Mouse (Mus musculus) kidney, adult 2 months (tissue): Measurements from ENCODE around the gene Ripk1. TPM values are rescaled to one million over a fixed set of nuclear protein-coding genes. Genes with fewer than 3 reads are reported as not detected.

Experiments used
- DNase-seq: peaks from one replicate; pipeline ENCODE4 v3.0.0; 2021
- H3K27ac ChIP-seq: fragments of 200-500 bp; 2 replicates; pipeline ENCODE4 v1.5.1; 2012; ENCODE audit warnings: low read depth, low read length, control low read depth, inconsistent platforms; ENCODE audit not compliant: insufficient read depth
- H3K27me3 ChIP-seq: fragments of 200-500 bp; replicated peaks from 2 replicates; pipeline ENCODE4 v1.6.1; 2012; ENCODE audit warnings: mild to moderate bottlenecking, moderate library complexity, low read length, inconsistent platforms; ENCODE audit not compliant: control insufficient read depth, insufficient read depth
- H3K36me3 ChIP-seq: fragments of 200-500 bp; 2 replicates; pipeline ENCODE4 v1.6.1; 2012; ENCODE audit warnings: mild to moderate bottlenecking, moderate library complexity, low read length, inconsistent platforms; ENCODE audit not compliant: control insufficient read depth, insufficient read depth
- H3K4me1 ChIP-seq: fragments of 200-500 bp; 2 replicates; pipeline ENCODE4 v1.6.1; 2011; ENCODE audit warnings: low read length; ENCODE audit not compliant: control insufficient read depth, insufficient read depth
- H3K4me3 ChIP-seq: fragments of 200-500 bp; 2 replicates; pipeline ENCODE4 v1.5.1; 2011; ENCODE audit warnings: mild to moderate bottlenecking, low read depth, low read length, control low read depth; ENCODE audit not compliant: insufficient read depth
- CTCF ChIP-seq: fragments of 200-500 bp; conservative IDR thresholded peaks from 2 replicates; pipeline ENCODE4 v1.5.1; 2011; ENCODE audit warnings: low read depth, mild to moderate bottlenecking, control low read depth, low read length, moderate library complexity, mixed read lengths; ENCODE audit not compliant: insufficient read depth, insufficient read length
- POLR2A ChIP-seq: fragments of 200-500 bp; IDR thresholded peaks from one replicate; pipeline ENCODE4 v1.6.1; 2011; ENCODE audit warnings: low read depth, low read length, control low read depth
- WGBS: fragments of 180-500 bp; shearing (Covaris S2); methylation state at CpG from one replicate; pipeline ENCODE4 v1.1.7; 2018; 5-methylcytosine and 5-hydroxymethylcytosine counted together
- polyA plus RNA-seq: library from polyadenylated mRNA; depleted of rRNA; stranded (reverse); fragments of >200 nt; gene quantifications from 2 replicates; pipeline ENCODE4 v1.2.3, GENCODE M21; 2012

The Ripk1 gene
- polyA plus RNA-seq, 1 experiment: 7.4 TPM

- 86% methylated on average over 9 of the region's 9 CpGs for WGBS
- no peaks in the 10 kb centered on the region for H3K27me3 ChIP-seq
- peaks cover 24% of the 10 kb centered on the region for H3K36me3 ChIP-seq
- DNase-seq: no peak
- no peak overlapping the region for H3K27ac ChIP-seq
- H3K4me3 ChIP-seq: no peak overlapping the region
- no peaks in the 10 kb centered on the region for H3K4me1 ChIP-seq
- no peak for TF ChIP-seq CTCF
- TF ChIP-seq POLR2A: no peak
Measured at GRCm38 (mm10) chr13:34016927-34017569, 14.9 kb downstream of the Ripk1 start.

GRCm38 (mm10) chr13:34018521-34018920 lies 16.4 kb downstream of the Ripk1 start:
- 89% methylated on average over 1 of the region's 1 CpGs for WGBS
- no peak overlapping the region for H3K4me3 ChIP-seq
- H3K36me3 ChIP-seq: peaks cover 26% of the 10 kb centered on the region
- H3K27ac ChIP-seq: no peak overlapping the region
- no peak for DNase-seq
- no peaks in the 10 kb centered on the region for H3K4me1 ChIP-seq
- TF ChIP-seq POLR2A (no peak), CTCF (no peak)
- no peaks in the 10 kb centered on the region for H3K27me3 ChIP-seq

- no peaks in the 10 kb centered on the region for H3K4me1 ChIP-seq
- 81% methylated on average over 2 of the region's 2 CpGs for WGBS
- H3K36me3 ChIP-seq: peaks cover 19% of the 10 kb centered on the region
- no peak for TF ChIP-seq POLR2A
- TF ChIP-seq CTCF: no peak
- DNase-seq: no peak
- no peaks in the 10 kb centered on the region for H3K27me3 ChIP-seq
- no peak overlapping the region for H3K27ac ChIP-seq
- no peak overlapping the region for H3K4me3 ChIP-seq
Measured at GRCm38 (mm10) chr13:34021998-34022397, 19.8 kb downstream of the Ripk1 start.

- DNase-seq: no peak
- no peaks in the 10 kb centered on the region for H3K27me3 ChIP-seq
- H3K4me1 ChIP-seq: peaks cover 7% of the 10 kb centered on the region
- no peak overlapping the region for H3K4me3 ChIP-seq
- 84% methylated on average over 2 of the region's 2 CpGs for WGBS
- peaks cover 3% of the 10 kb centered on the region; the same call in 1 of the 2 replicates for H3K36me3 ChIP-seq
- H3K27ac ChIP-seq: no peak overlapping the region
- TF ChIP-seq CTCF: no peak
- no peak for TF ChIP-seq POLR2A
Measured at GRCm38 (mm10) chr13:34032041-34032440, 29.9 kb downstream of the Ripk1 start.

- TF ChIP-seq CTCF (no peak), POLR2A (no peak)
- H3K27me3 ChIP-seq: no peaks in the 10 kb centered on the region
- H3K4me3 ChIP-seq: no peak overlapping the region
- peaks cover under 1% of the 10 kb centered on the region; the same call in 1 of the 2 replicates for H3K36me3 ChIP-seq
- WGBS: 44% methylated on average over 3 of the region's 3 CpGs
- DNase-seq: peak; percentile 52
- H3K4me1 ChIP-seq: peaks cover 15% of the 10 kb centered on the region
- peak overlapping the region; percentile 69; the same call in 1 of the 2 replicates for H3K27ac ChIP-seq
Measured at GRCm38 (mm10) chr13:34035424-34035823, 33.3 kb downstream of the Ripk1 start.

GRCm38 (mm10) chr13:34036726-34037125 lies 34.6 kb downstream of the Ripk1 start:
- no peaks in the 10 kb centered on the region for H3K27me3 ChIP-seq
- H3K4me3 ChIP-seq: no peak overlapping the region
- no peak for TF ChIP-seq POLR2A
- TF ChIP-seq CTCF: no peak
- H3K4me1 ChIP-seq: peaks cover 17% of the 10 kb centered on the region
- peak overlapping the region; percentile 71; the same call in 1 of the 2 replicates for H3K27ac ChIP-seq
- DNase-seq: no peak
- H3K36me3 ChIP-seq: no peaks in the 10 kb centered on the region
- WGBS: 71% methylated on average over 5 of the region's 5 CpGs

GRCm38 (mm10) chr13:34037172-34038055 lies 35.3 kb downstream of the Ripk1 start, which contains the start of gene Bphl:
Bphl (plus strand) TSS chr13:34037597.
- TF ChIP-seq POLR2A (peak; percentile 76), CTCF (no peak)
- peak; percentile 97 for DNase-seq
- peak within 1 kb of the TSS; percentile 94 for H3K27ac ChIP-seq
- peaks cover 22% of the 10 kb centered on the region for H3K4me1 ChIP-seq
- 1% methylated on average over 37 of the region's 37 CpGs for WGBS
- peak within 1 kb of the TSS; percentile 86 for H3K4me3 ChIP-seq
- H3K36me3 ChIP-seq: no peaks in the 10 kb centered on the region
- H3K27me3 ChIP-seq: no peaks in the 10 kb centered on the region
